Comparison of ENCODE assay signal across 8 mouse cellular contexts in genomic region chr3:51652701-51653100, GRCm38 (mm10). TPM values are rescaled to one million over a fixed set of nuclear protein-coding genes. Genes with fewer than 3 reads are reported as not detected.
DNase-seq lines count a peak whose midpoint lies in the region; ATAC-seq lines count a peak whose summit lies in the region.

No protein-coding gene starts in this region.

- H3K9me3 ChIP-seq in lung, embryonic 15.5 days: no peaks in the 10 kb centered on the region

- peak overlapping the region; percentile 60 for H3K27ac ChIP-seq in lung, embryonic 15.5 days

- under 1% methylated on average over 9 of the region's 9 CpGs for WGBS in lung, embryonic 15.5 days

- peak overlapping the region; percentile 54 for H3K4me2 ChIP-seq in lung, embryonic 15.5 days

- ATAC-seq in lung, embryonic 15.5 days (ENCODE audit: borderline replicate concordance, extremely low read depth, low FRiP score, low TSS enrichment): peak; percentile 71

- no peaks in the 10 kb centered on the region for H3K36me3 ChIP-seq in lung, embryonic 15.5 days

- DNase-seq in right cerebral cortex, postnatal 10 days (ENCODE audit: low spot score in 2 of 2): peak; percentile 35 to 43
- DNase-seq in right cerebral cortex, postnatal 14 days: no peak
- peak; percentile 81 for DNase-seq in embryo, embryonic 11 days
- peak; percentile 38 for DNase-seq in heart, adult 8-10 months (ENCODE audit: low spot score)
- peak; percentile 38 for DNase-seq in kidney, adult 11 months
- peak; percentile 30 for DNase-seq in ovary, postnatal 14 days (ENCODE audit: low spot score)
- no peak for DNase-seq in layer of hippocampus, adult 8-10 months (ENCODE audit: low spot score in 2 of 2)

- H3K4me3 ChIP-seq in lung, embryonic 15.5 days: peak overlapping the region; percentile 20

- H3K4me1 ChIP-seq in lung, embryonic 15.5 days: peaks cover 19% of the 10 kb centered on the region

- H3K9ac ChIP-seq in lung, embryonic 15.5 days: 0 out of 2 replicates have a peak overlapping the region, but pooled peaks have one; percentile 4

- H3K27me3 ChIP-seq in lung, embryonic 15.5 days: no peaks in the 10 kb centered on the region

RNA-seq across cellular contexts. Expression of gene Mgst2, which starts 7.5 kb away (rescaled TPM):
- total RNA-seq in heart, adult 8-10 months (2022): 1 to 10 TPM in 1 of 4 experiments, under 1 TPM in 2, not detected in 1; 0.38 to 1.5 (median 0.90) TPM
- 2.8 and 3.2 TPM in 2 replicates for polyA plus RNA-seq in lung, embryonic 15.5 days (2015; fragmentation: Nextera tagmentation; extraction: Ambion mirVana)
- 1 to 10 TPM in 1 of 4 experiments, under 1 TPM in 1, not detected in 2; 0.61 to 1.4 TPM for total RNA-seq in layer of hippocampus, adult 8-10 months (2022)

Comparison
In these comparisons a context has a peak if more than half of its experiments do, and no peak if none do; other contexts are left out.
1. DNase-seq: peak in right cerebral cortex, postnatal 10 days (2 of 2), embryo, embryonic 11 days (single experiment), heart, adult 8-10 months (single experiment), kidney, adult 11 months (single experiment) and ovary, postnatal 14 days (single experiment); none in right cerebral cortex, postnatal 14 days (single experiment) and layer of hippocampus, adult 8-10 months (0 of 2).